Mouse (Mus musculus) forebrain, embryonic 11.5 days (tissue): ENCODE results near the gene Glb1l. TPM values are rescaled to one million over a fixed set of nuclear protein-coding genes. Genes with fewer than 3 reads are reported as not detected.

Experiments
- ATAC-seq: fragments of 200-750 bp; cut with Nextera tagmentation; replicated peaks from 2 replicates; pipeline ENCODE4 v1.8.0; 2017; ENCODE audit warnings: moderate TSS enrichment; ENCODE audit not compliant: low FRiP score
- DNase-seq: peaks from one replicate; pipeline ENCODE4 v3.0.0-alpha.2; 2017; ENCODE audit warnings: low spot score
- H3K27ac ChIP-seq: fragments of 300-500 bp; sonication (generic); 2 replicates; pipeline ENCODE4 v1.5.1; 2014; ENCODE audit warnings: low read depth, low read length
- H3K27me3 ChIP-seq: fragments of 300-500 bp; sonication (generic); 2 replicates; pipeline ENCODE4 v1.6.1; 2014; ENCODE audit warnings: mild to moderate bottlenecking, low read length, mixed read lengths; ENCODE audit not compliant: control insufficient read depth, insufficient read depth
- H3K36me3 ChIP-seq: fragments of 300-500 bp; sonication (generic); 2 replicates; pipeline ENCODE4 v1.6.1; 2014; ENCODE audit warnings: mild to moderate bottlenecking, low read length, moderate library complexity, mixed read lengths; ENCODE audit not compliant: control insufficient read depth, insufficient read depth
- H3K4me1 ChIP-seq: fragments of 300-500 bp; sonication (generic); replicated peaks from 2 replicates; pipeline ENCODE4 v1.6.1; 2014; ENCODE audit warnings: low read length, mixed read lengths; ENCODE audit not compliant: control insufficient read depth, insufficient read depth
- H3K4me2 ChIP-seq: fragments of 300-500 bp; sonication (generic); 2 replicates; pipeline ENCODE4 v1.6.1; 2014; ENCODE audit warnings: low read depth, mild to moderate bottlenecking, low read length, moderate library complexity, mixed read lengths; ENCODE audit not compliant: severe bottlenecking
- H3K4me3 ChIP-seq: fragments of 300-500 bp; sonication (generic); 2 replicates; pipeline ENCODE4 v1.5.1; 2014; ENCODE audit warnings: low read depth, low read length
- H3K9ac ChIP-seq: fragments of 300-500 bp; sonication (generic); 2 replicates; pipeline ENCODE4 v1.6.1; 2014; ENCODE audit warnings: low read length
- H3K9me3 ChIP-seq: fragments of 300-500 bp; sonication (generic); 2 replicates; pipeline ENCODE4 v1.6.1; 2016; ENCODE audit warnings: low read length, mixed read lengths; ENCODE audit not compliant: control insufficient read depth
- WGBS: fragments of 180-500 bp; shearing (Covaris S2); extraction: QIAGEN DNeasy Blood & Tissue Kit; methylation state at CpG from one replicate; pipeline ENCODE4 v1.1.7; 2014; 5-methylcytosine and 5-hydroxymethylcytosine counted together
- polyA plus RNA-seq: library from polyadenylated mRNA; unstranded; fragments of >200 nt; fragmentation: Nextera tagmentation; extraction: Ambion mirVana; gene quantifications from 2 replicates; pipeline ENCODE4 v1.2.1, GENCODE M21; 2014

Glb1l gene
- 18.5 and 20.9 TPM in 2 replicates for polyA plus RNA-seq

- Histone ChIP-seq H3K4me2 (peak within 1 kb of the TSS; percentile 70), H3K4me1 (peaks cover 6% of the 10 kb centered on the region; the same call in 1 of the 2 replicates), H3K9me3 (no peaks in the 10 kb centered on the region), H3K36me3 (no peaks in the 10 kb centered on the region; the same call in 1 of the 2 replicates), H3K9ac (peak within 1 kb of the TSS; percentile 89), H3K4me3 (peak within 1 kb of the TSS; percentile 95), H3K27me3 (no peaks in the 10 kb centered on the region), H3K27ac (no peak within 1 kb of the TSS)
- ATAC-seq (peak; percentile 95), DNase-seq (peak; percentile 97)
- WGBS: 7% methylated on average over 42 of the region's 42 CpGs
Measured at GRCm38 (mm10) chr1:75210136-75211087, at the start of gene Glb1l, which contains the start of gene Stk16. Gene Glb1l (minus strand): TSS chr1:75210813. Gene Stk16 (plus strand): TSS chr1:75210838.

- no peak for ATAC-seq
- H3K4me1 ChIP-seq: no peaks in the 10 kb centered on the region
- H3K9ac ChIP-seq: no peak overlapping the region
- H3K9me3 ChIP-seq: no peaks in the 10 kb centered on the region
- no peaks in the 10 kb centered on the region for H3K36me3 ChIP-seq
- peaks cover 2% of the 10 kb centered on the region; the same call in 1 of the 2 replicates for H3K27me3 ChIP-seq
- no peak overlapping the region for H3K4me2 ChIP-seq
- no peak overlapping the region for H3K4me3 ChIP-seq
- DNase-seq: no peak
- WGBS: 78% methylated on average over 10 of the region's 10 CpGs
- no peak overlapping the region for H3K27ac ChIP-seq
Measured at GRCm38 (mm10) chr1:75255516-75256046, 45.0 kb upstream of the Glb1l start.

GRCm38 (mm10) chr1:75254625-75255013 lies 44.0 kb upstream of the Glb1l start:
- no peaks in the 10 kb centered on the region for H3K36me3 ChIP-seq
- ATAC-seq (no peak), DNase-seq (no peak)
- 76% methylated on average over 8 of the region's 8 CpGs for WGBS
- H3K27ac ChIP-seq: no peak overlapping the region
- peaks cover 2% of the 10 kb centered on the region; the same call in 1 of the 2 replicates for H3K27me3 ChIP-seq
- no peaks in the 10 kb centered on the region for H3K9me3 ChIP-seq
- no peak overlapping the region; the same call in 1 of the 2 replicates for H3K9ac ChIP-seq
- H3K4me2 ChIP-seq: no peak overlapping the region
- H3K4me1 ChIP-seq: no peaks in the 10 kb centered on the region
- H3K4me3 ChIP-seq: no peak overlapping the region

- Histone ChIP-seq H3K4me2 (no peak overlapping the region), H3K9ac (no peak overlapping the region; the same call in 1 of the 2 replicates), H3K27ac (no peak overlapping the region), H3K4me3 (no peak overlapping the region), H3K4me1 (no peaks in the 10 kb centered on the region), H3K9me3 (no peaks in the 10 kb centered on the region), H3K27me3 (peaks cover 2% of the 10 kb centered on the region; the same call in 1 of the 2 replicates), H3K36me3 (no peaks in the 10 kb centered on the region)
- WGBS: 63% methylated on average over 16 of the region's 16 CpGs
- DNase-seq: peak; percentile 85
- ATAC-seq: no peak
Measured at GRCm38 (mm10) chr1:75253849-75254624, 43.4 kb upstream of the Glb1l start.

GRCm38 (mm10) chr1:75253029-75253428 lies 42.4 kb upstream of the Glb1l start:
- ATAC-seq (no peak), DNase-seq (no peak)
- Histone ChIP-seq H3K4me2 (no peak overlapping the region), H3K4me3 (no peak overlapping the region), H3K27ac (no peak overlapping the region), H3K4me1 (no peaks in the 10 kb centered on the region), H3K27me3 (peaks cover 2% of the 10 kb centered on the region; the same call in 1 of the 2 replicates), H3K9ac (no peak overlapping the region), H3K9me3 (no peaks in the 10 kb centered on the region), H3K36me3 (no peaks in the 10 kb centered on the region)
- WGBS: 76% methylated on average over 16 of the region's 16 CpGs

GRCm38 (mm10) chr1:75252308-75252707 lies 41.7 kb upstream of the Glb1l start:
- no peaks in the 10 kb centered on the region for H3K9me3 ChIP-seq
- H3K4me1 ChIP-seq: no peaks in the 10 kb centered on the region
- DNase-seq: no peak
- no peak overlapping the region for H3K27ac ChIP-seq
- H3K9ac ChIP-seq: no peak overlapping the region
- no peak overlapping the region for H3K4me2 ChIP-seq
- WGBS: 73% methylated on average over 13 of the region's 13 CpGs
- no peak for ATAC-seq
- H3K36me3 ChIP-seq: no peaks in the 10 kb centered on the region
- H3K4me3 ChIP-seq: no peak overlapping the region
- H3K27me3 ChIP-seq: peaks cover 2% of the 10 kb centered on the region; the same call in 1 of the 2 replicates

- no peaks in the 10 kb centered on the region for H3K36me3 ChIP-seq
- no peak overlapping the region; the same call in 1 of the 2 replicates for H3K9ac ChIP-seq
- H3K9me3 ChIP-seq: no peaks in the 10 kb centered on the region
- H3K27me3 ChIP-seq: peaks cover 2% of the 10 kb centered on the region; the same call in 1 of the 2 replicates
- DNase-seq: peak; percentile 87
- H3K4me3 ChIP-seq: peak overlapping the region; percentile 12; the same call in 1 of the 2 replicates
- H3K27ac ChIP-seq: no peak overlapping the region
- peak overlapping the region; percentile 40 for H3K4me2 ChIP-seq
- H3K4me1 ChIP-seq: no peaks in the 10 kb centered on the region
- WGBS: 6% methylated on average over 22 of the region's 22 CpGs
- ATAC-seq: peak; percentile 67
Measured at GRCm38 (mm10) chr1:75251112-75251970, 40.7 kb upstream of the Glb1l start.
